Mouse (Mus musculus): ENCODE measurements around the gene Acoxl.

Gene Acoxl

DNA sequence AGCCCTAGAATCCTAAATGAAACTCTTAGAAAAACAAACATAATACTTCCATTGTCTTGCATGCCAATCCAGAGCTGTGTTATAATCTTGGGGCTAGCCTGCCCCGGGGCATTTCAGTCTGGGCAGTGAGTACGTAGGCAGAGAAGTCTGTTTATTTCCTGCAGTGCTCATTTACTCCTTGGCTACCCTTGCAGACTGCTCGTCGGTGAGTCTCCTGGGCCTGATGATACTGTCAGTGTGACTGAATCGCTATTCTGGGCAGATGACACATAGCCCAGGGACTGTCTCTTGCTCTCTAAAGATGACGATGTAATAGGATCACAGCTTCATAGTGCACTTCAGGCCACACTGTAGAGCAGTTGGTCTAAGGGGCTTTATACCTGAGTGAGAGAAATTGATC lies 56.2 kb downstream of the Acoxl start:
- no peak for DNase-seq (ENCODE audit: low spot score in 2 of 2)

DNA sequence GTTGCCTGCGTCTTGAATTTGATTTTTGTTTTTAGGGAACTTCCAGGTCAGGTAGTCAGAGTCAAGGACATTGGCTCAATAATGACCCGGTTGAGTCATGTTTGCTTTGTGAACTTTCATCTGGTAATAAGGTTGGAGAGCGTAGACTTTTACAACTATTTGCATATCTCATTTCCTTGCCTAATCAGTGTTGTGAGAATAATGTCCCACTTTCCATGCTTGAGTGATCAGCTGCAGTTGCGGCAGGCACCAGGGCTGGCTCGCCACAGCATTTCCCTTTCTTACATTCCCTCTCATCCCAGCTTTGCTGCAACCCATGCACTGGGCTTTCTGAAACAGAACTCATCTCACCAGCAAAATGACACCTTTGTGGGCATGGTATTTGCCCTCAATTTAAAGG lies 59.0 kb downstream of the Acoxl start:
- no peak for DNase-seq (ENCODE audit: low spot score in 2 of 2)

DNA sequence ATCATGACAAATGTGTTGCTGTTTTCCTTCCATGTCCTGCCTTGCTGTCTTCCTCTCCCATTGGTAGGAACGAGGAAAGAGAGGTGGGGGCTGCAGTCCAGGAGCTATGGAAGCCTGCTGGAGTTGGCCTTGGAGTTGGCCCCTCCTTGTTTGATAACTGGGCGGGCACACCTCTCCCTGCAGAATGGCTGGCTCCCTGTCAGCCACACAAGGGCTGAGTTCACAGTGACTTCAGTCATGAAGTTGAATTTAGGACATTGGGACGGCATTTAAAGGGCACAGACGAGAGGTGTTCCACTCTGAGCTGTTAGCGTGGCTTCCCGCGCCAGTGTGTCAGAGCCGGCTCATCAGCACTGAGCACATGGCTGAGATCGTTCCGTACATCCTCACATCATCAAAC lies 66.2 kb downstream of the Acoxl start:
- DNase-seq (ENCODE audit: low spot score in 2 of 2) = no peak

DNA sequence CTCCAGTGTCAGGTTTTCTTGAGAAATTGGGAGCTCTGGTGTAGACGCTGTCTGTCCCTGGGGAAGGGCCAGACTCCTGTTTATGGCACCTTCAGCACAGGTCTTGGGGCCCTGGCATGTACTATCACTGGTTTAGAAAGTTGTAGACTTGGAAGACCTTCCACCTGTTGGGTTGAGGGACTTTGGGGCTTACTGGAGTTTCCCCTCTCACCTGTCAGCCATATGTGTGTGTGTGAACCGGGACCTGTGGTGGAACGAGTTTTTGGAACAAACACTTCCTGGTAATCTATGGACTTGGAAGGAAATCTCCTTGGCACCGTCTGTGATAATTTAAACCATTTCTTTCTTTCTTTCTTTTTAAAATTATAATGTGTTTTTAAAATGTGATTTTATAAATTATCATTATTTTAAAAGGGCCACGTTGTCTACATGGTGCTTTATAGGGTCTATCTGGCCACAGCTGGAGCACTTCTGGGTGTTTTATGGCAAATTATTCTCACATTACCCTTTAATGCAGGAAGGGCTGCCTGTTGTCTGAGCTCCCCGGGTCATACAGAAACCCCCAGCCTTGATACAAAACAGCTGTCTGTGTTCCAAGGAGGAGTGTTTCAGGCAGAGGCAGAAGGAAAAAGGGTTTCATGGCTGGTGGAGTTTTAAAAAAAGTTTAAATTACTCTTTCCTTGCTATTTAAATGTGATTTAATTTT lies 68.5 kb downstream of the Acoxl start:
- no peak for DNase-seq (ENCODE audit: low spot score in 2 of 2)

DNA sequence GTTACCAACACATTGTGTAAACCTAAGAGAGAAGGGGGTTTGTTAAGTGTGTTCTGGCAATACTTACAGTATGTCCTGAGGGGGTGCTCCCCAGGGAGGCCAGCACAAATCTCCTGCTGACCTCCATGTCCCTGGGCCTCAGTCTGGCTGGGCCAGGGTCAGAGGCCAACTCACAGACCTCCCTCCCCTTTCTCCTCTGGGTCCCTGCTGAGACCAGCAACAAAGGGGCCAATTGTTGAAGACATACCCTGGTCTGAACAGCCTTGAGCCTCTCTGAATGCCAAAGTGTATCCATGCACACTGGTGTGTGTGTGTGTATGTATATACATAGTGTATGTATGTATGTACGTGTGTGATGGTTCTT lies 69.0 kb downstream of the Acoxl start:
- no peak for DNase-seq (ENCODE audit: low spot score in 2 of 2)

DNA sequence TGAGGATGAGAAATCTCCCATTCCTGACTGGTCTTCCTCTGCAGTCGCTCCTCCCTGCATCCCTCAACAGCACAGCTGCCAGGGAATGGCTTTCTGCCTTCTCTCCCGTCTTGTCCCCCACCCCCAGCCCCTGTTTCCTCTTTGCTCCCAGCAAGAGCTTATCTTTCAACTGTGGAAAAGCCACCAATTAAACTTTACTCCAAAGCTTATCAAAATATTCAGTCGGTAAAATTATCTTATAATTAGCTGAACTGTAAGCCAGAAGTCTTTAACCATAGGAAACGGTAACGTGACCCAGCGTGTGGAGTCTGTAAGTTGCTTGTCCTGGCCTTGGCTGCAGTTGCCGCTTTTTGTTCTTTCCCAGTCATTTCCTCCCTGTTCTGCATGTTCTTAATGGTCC lies 70.2 kb downstream of the Acoxl start:
- no peak for DNase-seq (ENCODE audit: low spot score in 2 of 2)

DNA sequence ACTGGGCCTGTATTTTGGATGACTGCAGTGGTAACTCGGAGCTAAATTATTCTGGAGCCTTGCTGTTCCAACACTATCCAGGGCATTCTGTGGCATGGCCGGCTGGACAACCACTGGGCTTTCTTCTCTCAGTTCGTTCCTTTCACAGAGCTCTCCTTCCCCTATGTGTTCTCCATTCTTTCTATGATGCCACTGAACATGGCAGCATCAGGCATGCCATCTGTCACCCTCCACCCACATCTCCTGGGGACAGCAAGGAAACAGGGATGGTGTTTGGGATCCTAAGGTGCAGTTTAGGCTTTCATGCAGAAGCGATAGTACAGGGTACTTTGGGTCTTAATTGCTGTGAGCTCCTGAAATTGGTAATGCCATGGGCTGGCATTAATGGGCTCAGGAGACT lies 71.1 kb downstream of the Acoxl start:
- DNase-seq (ENCODE audit: low spot score in 2 of 2) = no peak

DNA sequence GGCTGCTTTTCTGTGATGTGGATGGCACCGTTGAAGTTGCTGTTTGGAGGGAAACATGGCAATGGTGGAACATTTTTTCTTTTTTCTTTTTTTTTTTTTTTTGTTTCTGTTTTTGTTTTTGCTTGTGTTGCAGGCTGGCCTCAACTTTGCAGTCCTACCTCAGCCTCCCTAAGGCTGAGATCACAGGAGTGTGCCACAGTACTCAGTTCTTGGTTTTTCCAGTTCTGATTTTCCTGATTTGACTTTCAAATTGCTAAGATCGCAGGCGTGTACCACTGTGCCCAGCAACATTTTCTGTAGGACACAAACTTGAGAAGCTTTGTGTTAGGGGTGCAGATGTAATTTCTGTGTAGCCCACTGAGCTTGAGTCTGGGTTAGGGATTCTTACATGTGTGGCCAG lies 72.9 kb downstream of the Acoxl start:
- no peak for DNase-seq (ENCODE audit: low spot score in 2 of 2)

DNA sequence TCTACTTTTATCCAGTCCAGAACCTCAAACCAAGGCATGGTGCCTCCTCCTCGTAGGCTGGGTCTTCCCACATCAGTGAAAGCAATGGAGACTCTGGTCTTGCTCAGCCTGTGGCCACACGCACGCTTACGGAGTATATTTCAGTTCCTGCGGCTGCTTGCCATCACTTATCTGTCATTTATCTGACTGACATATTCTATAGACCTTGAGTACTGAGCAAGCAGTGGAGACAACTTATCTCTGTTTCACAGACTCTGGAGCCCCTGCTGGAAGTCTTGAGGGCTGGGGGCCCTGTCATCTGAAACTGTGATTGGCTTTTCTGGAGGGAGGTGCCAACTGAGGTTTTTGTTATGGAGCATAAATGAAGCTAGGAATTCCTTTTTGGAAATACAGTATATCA lies 75.4 kb downstream of the Acoxl start:
- DNase-seq (ENCODE audit: low spot score in 2 of 2) = no peak

DNA sequence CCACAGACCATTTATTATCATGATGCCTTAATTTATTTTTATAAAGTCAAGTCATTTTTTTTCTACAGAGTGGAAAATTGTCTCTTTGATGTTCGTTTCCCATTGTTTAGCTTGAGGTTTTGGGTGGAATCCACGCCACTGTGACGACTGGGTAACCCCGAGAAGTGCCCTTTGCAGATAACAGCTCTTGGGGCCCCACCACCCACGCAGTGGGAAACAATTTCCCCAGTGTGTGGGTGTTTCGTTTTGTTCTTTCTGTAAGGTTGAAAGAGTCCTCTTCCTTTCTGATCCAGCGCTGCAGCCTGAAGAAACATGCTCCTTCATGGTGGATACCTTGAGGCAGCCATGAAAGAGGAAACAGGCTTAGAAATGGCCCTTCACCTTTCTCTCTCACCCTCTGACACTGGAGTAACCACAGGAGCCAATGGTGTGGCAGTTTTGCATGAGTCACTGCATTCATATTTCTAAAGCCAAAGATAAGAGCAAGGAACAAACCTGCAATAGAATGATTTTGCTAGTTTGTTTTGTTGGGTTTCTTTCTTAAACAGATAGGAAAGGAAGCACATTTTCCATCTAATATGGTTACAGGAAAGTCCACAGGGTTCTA lies 78.2 kb downstream of the Acoxl start:
- no peak for DNase-seq (ENCODE audit: low spot score in 2 of 2)

DNA sequence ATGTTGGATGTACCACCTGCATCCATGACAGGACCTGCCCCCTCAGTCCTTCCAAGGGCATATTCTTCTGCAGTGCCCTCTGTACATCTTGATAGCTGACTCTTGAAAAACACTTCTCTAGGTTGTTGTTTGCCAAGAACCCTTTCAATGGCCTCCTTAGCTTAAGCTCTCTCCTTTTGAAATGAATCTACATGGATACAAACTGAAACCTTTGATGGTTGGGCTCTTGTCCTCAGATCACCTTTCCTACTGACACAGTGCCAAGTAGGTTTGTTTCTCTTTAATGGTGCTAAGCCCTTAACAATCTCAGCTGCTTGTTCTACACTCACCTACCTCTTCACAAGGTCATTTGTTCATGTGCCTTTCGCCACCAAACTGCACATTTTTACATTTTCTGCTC lies 81.1 kb downstream of the Acoxl start:
- no peak for DNase-seq (ENCODE audit: low spot score in 2 of 2)

DNA sequence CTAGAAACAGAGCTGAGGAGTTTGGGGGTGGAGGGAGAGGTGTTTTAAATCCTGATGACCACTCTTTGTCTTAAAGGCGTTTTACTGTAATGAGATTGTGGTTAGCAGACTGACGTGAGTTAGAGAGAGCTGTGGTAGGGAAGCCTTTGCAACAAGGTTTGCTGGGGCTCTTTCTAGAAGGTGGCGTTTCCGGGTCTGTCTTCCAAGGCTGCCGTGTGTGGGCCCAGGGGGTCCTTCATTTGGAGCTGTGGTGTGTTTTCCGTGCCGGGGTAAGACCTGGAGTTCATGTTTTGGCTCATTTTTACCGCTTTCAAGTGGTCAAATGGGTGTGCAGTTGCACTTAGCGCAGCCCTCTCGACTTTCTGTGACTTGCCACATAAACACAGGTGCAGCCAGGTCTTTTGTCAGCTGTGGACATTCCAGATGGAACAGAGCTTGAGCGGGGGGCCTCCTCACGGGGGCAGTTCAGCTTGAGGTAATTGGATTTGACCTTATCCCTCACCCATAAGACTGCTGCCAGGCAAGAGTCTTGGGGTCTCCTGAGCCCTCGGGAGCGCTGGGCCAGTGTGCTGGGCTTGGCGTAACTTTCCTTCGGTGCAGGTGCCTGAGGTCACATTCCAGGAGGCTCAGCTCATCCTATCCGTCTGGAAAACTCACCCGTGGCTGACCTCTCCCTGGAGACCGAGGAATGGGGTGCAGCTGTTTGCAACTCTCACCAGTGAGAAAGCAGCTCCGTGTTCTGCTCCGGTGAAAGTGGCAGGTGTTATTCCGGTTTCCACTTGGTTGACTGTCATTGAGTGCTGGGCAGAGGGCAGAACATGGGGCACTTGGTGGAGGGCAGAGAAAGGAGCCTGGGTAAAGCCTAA lies 83.6 kb downstream of the Acoxl start:
- DNase-seq (ENCODE audit: low spot score in 2 of 2) = no peak

DNA sequence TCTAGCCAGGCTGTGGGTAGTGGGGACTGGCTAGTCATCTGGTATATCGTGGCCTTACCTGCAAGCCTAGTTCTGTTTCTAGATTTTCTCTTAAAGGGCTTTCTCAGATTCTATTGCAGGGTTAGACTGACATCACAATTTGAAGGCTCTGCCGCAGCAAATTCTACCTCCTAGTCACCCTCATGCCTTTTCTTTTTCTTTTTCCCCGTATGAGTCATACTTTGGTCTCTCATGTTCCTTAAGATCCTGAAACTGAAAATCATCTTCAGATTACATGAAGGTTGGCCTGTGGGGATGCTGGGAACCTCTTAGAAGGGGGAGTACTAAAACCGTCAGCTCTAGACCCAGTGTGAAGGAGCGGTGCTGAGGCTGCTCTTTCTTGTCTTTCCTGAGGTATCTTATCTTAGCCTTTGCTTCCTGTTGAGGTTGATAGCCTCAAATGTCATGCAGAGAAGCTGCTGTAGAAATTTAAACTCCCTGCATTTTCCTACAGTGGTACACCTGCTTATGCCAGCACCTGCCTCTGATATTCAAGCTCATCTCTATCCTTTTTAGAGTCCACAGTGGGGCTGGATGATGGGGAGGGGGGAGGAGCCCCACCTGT lies 84.5 kb downstream of the Acoxl start:
- no peak for DNase-seq (ENCODE audit: low spot score in 2 of 2)

DNA sequence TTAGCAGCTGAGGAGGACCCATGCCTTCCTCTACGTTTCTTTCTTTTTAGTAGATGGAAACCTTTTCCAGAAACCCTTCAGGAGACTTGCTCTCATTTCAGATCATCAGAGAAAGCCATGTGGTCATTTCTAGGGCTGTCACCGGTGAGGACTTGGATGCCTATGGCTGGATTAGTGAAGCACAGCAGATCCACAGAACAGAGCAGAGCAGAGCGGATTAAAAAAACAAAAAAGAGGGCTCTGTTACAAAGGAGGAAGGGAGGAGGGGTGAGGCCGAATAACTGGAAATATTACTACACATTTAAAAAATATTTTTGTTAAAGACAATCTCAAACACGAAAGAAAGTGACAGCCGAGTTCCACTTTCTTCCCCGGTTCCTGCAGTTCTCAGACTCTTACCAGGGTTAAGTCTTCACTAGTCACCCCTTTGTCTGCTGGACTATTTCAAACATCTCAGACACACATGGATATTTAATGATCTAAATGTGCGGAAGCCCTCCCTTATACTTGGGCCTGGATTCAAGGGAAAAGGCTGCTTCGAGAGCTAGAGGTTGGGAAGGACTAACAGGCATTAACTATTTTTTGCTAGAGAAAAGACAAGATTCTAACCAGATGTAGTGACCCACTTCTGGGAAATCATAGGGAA lies 88.1 kb downstream of the Acoxl start:
- no peak for DNase-seq (ENCODE audit: low spot score in 2 of 2)

DNA sequence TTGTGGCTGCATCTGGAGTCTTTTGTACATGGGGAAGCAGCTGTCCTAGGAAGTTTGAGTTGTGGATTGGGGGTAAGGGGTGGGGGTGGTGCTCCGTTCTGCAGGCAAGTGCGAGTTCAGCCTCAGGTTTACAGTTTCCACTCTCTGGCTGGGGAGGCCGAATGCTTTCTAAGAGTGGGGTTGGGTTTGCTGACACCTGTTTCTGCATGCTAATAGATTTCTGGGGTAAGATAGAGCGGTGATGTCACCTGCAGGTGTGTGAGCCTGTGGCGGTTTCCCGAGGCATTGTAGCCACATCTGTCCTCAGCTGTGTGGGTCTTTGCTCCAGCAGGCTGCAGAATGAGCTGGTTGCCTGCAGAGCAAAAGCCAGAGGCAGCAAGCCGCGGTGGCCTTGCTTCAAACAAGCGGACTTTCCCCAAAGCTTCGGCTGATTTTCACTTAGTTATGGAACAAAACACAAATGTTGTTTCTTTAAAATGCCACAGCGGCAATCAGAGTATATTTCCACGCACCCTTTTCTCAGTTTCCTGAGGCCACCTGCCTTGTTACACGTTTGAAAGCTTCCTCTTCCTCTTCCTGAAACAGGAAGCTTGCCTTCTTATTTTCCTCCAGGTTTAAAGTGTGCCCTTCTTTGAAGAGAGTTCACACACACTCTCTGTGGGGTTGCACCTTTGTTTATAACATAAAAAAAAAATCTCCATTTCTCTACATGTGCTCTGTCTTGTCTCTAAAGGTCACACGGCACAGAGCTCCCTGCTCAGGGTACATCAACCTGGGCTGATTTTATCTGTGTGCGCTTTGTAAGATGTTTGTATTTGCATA lies 89.0 kb downstream of the Acoxl start:
- DNase-seq (ENCODE audit: low spot score in 2 of 2) = no peak

DNA sequence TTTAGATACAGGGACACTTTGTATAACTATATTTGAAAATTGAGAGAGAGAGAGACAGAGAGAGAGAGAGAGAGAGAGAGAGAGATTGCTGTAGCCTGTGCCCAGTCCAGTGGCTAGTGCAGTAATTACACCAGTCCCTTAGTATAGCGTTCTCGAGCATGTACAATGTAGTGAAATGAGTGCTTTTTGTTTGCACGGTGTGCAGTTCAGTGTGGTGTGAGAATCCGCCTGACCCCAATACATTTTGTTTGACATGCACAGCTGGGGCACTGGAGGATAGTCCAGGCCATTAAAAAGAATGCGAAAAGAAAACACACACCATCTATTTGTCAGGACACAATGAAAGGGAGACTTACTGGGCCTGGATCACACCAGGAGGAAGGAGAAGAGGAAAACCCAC lies 89.6 kb downstream of the Acoxl start:
- no peak for DNase-seq (ENCODE audit: low spot score in 2 of 2)

DNA sequence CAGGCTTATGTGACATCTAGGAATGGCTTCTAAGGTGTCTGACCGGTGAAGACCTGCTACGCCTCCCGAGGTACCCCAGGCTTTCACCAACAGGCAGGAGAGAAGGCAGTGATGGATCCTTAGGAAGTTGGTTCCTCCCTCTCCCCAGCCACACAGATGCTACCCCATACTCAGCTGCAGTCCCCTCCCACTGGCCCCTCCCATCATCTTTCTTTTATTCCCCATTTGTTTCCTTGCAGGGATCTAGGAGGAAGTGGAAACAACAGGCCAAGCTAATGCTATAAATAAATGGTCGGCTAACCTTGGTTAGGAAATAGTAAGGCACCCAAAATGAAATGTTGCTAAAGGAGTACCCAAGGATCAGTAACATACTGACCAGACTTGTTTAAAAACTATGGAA lies 90.2 kb downstream of the Acoxl start:
- DNase-seq (ENCODE audit: low spot score in 2 of 2) = no peak

DNA sequence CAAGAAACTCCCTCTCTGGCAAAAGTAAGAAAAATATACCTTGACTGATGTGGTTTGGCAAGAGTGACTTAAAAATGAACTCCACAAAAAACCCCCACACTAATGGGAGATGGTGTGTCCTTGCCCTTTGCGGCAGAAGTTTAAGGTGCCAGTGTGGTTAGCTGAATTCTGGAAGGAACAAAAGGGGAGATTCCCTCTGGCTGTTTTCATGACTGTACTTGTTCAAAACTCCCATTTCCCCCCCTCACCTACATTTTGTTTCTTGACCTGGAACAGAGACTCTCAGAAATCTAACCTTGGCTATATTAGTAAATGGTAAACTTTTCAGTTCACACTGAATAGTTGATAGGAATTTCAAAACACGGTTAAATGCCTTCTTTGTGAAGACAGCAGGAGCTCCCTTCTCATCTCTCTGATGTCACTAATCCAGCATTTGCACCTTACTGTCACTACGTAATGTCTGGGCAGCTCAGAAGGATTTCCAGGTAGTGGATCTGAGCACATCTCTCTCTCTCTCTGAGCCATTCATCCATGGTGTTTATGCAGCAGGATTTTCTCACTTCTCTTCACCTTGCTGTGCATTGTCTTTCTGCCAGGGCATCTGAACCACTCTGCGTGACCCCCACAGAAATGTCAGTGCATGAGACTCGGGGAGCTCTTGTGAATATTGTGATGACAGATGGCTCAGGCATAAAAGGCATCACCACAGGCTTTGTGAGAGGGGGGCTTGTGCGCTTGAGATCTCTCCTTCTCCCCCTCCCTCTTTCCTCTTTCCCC lies 91.5 kb downstream of the Acoxl start:
- DNase-seq (ENCODE audit: low spot score in 2 of 2) = no peak

DNA sequence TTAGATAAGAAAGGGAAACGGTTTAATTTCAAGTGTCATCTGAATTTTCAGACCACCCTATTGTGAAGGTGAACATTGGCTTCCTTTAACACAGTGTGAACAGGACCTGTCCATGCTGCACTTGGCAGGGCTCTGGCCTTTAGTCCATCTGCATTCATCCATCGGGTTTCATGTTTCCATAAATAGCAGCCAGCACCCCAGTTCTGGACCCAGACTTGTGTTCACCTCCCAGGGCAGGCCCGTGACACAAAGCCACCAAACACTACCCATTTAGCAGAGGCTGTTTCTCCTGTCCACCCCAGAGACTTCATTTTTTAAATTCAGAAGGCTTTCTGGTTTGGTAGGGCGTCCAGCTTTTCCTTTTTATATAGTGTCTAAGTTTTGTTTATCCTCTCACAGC lies 92.9 kb downstream of the Acoxl start:
- no peak for DNase-seq (ENCODE audit: low spot score in 2 of 2)

DNA sequence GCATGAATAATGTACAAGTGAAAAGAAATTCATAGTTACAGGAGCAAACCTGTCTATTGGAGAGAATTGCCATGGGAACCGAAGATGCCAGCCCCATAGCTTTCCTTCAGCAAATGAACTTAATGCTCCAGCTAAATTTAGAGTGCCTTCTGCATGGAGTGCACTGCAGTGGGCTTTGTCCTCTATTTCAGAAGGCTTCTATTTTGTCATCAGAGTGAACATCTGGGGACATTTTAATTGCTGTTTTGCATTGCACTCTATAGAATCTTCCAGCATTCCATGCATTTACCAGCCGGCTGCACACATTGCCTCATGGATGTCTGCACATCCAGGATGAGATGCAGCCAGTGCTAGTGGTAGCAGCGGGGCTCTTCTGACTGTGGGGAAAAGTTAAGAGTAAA lies 94.9 kb downstream of the Acoxl start:
- DNase-seq (ENCODE audit: low spot score in 2 of 2) = no peak

DNA sequence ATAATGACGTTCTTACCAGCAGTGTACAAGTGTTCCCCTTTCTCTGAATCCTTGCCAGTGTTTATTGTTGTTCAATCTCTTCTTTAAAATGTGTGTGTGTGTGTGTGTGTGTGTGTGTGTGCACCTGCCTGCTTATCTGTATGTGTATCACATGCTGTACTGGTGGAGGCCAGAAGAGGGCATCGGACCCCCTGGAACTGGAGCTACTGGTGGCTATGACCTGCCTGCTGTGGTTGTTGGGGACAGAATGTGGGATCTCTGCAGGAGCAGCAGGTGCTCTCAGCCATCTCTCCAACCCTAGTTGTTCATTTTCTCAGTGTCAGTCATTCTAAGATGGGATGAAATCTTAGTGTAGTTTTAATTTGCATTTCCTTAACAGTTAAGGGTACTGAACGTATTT lies 98.4 kb downstream of the Acoxl start:
- no peak for DNase-seq (ENCODE audit: low spot score in 2 of 2)
